ENCODE assay signal across 6 mouse cellular contexts in genomic region chr10:82589673-82590072, GRCm38 (mm10). TPM values are rescaled to one million over a fixed set of nuclear protein-coding genes. Genes with fewer than 3 reads are reported as not detected.
DNase-seq lines count a peak whose midpoint lies in the region; TF ChIP-seq lines count a peak whose summit lies in the region.
"Not testable (repeated sequence)": the region's sequence is repeated elsewhere in the genome, so short reads cannot be mapped to it uniquely, and the experiment has no call there.

No protein-coding gene starts in this region.

- not testable (repeated sequence) for H3K9me3 ChIP-seq in E14TG2a.4 (ENCODE audit: low read length); ES-E14 (ENCODE audit: control insufficient read depth, insufficient read depth, low read depth, low read length)

- not testable (repeated sequence) for H3K36me3 ChIP-seq in E14TG2a.4 (ENCODE audit: insufficient read depth, low read length); ES-E14 (ENCODE audit: control insufficient read depth, insufficient read depth, low read length, poor library complexity, severe bottlenecking)

- H3K27me3 ChIP-seq in E14TG2a.4 (ENCODE audit: insufficient read depth, low read length): not testable (repeated sequence)

- not testable (repeated sequence) for H3K27ac ChIP-seq in ES-E14 (ENCODE audit: insufficient read depth, low read depth, low read length, poor library complexity, severe bottlenecking)

- not testable (repeated sequence) for H3K4me1 ChIP-seq in E14TG2a.4 (replicated peaks; ENCODE audit: low read depth, low read length); ES-E14 (ENCODE audit: control insufficient read depth in 2 of 2, insufficient read depth in 2 of 2, low read length in 2 of 2, poor library complexity in 1 of 2)

- H3K9ac ChIP-seq in ES-E14 (ENCODE audit: insufficient read depth, low read depth, low read length, poor library complexity, severe bottlenecking): peak overlapping the region; percentile 31; the same call in 1 of the 2 replicates

- H3K4me3 ChIP-seq in E14TG2a.4 (replicated peaks; ENCODE audit: low read length): not testable (repeated sequence)
- peak overlapping the region in 1 of 2 experiments; percentile 16; a peak in 1 of 4 replicates for H3K4me3 ChIP-seq in ES-E14 (ENCODE audit: insufficient read depth in 1 of 2, low read depth in 1 of 2, low read length in 2 of 2, poor library complexity in 1 of 2, severe bottlenecking in 1 of 2)

- DNase-seq in B cell, adult 2 months: peak; percentile 1
- DNase-seq in ES-E14 (ENCODE audit: low read depth, low spot score) (peak; percentile 70), R1 (ENCODE audit: low read depth, low spot score) (peak; percentile 91)
- peak; percentile 5 for DNase-seq in c-Kit-positive CD71-negative TER-119-negative erythroid progenitor cells, embryonic 14.5 days (ENCODE audit: low read depth)
- DNase-seq in induced T-regulatory cell, adult 2 months (ENCODE audit: low read depth): peak; percentile 9

- in situ Hi-C loops in ES-E14 (cut with MboI; ENCODE audit: low sequenced_read_pairs in 2 of 2, unreplicated experiment in 2 of 2): not testable (repeated sequence)

- peak; percentile 34 for TF ChIP-seq CTCF in E14TG2a.4 (conservative IDR thresholded peaks at IDR 0.05; ENCODE audit: low read length)

TF ChIP-seq in ES-E14, 5 proteins besides CTCF, POLR2A, EP300 and RAD21:
- TF ChIP-seq ZC3H11A (IDR thresholded peaks at IDR 0.05; ENCODE audit: borderline replicate concordance, low read depth, low read length): 0 out of 2 replicates have a peak, but pooled peaks have one; percentile 2

RNA-seq across cellular contexts. Expression of gene 1190007I07Rik, which starts 33.4 kb away (rescaled TPM):
- total RNA-seq in ES-E14 (2012; rRNA removed): 21.1 and 27.0 TPM in 2 replicates

RNA-seq across cellular contexts. Expression of gene Tdg, which starts 40.0 kb away (rescaled TPM):
- 27.6 and 28.7 TPM in 2 replicates for total RNA-seq in ES-E14 (2012; rRNA removed)

Comparison
In these comparisons a context has a peak if more than half of its experiments do, and no peak if none do; other contexts are left out.
1. DNase-seq: peak in every context shown above with its lines; median percentile 91 in R1; 70 in ES-E14; 9 in induced T-regulatory cell, adult 2 months; 5 in c-Kit-positive CD71-negative TER-119-negative erythroid progenitor cells, embryonic 14.5 days; 1 in B cell, adult 2 months.